Mouse (Mus musculus): Measurements from ENCODE around the gene Plekhg5.
"Not testable (repeated sequence)": the region's sequence is repeated elsewhere in the genome, so short reads cannot be mapped to it uniquely, and the experiment has no call there.

Plekhg5 gene

GRCm38 (mm10) chr4:152072121-152072601, at the start of gene Plekhg5:
Gene Plekhg5, plus strand, starts transcription at chr4:152072498.
- no peak for DNase-seq

- DNase-seq: peak; percentile 37
Measured at GRCm38 (mm10) chr4:152022506-152022905, 49.8 kb upstream of the Plekhg5 start.

GRCm38 (mm10) chr4:152024525-152024924, 47.8 kb upstream of the Plekhg5 start:
- DNase-seq: no peak

GRCm38 (mm10) chr4:152026751-152027508, 45.4 kb upstream of the Plekhg5 start:
- no peak for DNase-seq

GRCm38 (mm10) chr4:152027524-152027923, 44.8 kb upstream of the Plekhg5 start, which contains the start of gene Zbtb48:
Gene Zbtb48, minus strand, starts transcription at chr4:152027671.
- peak; percentile 98 for DNase-seq

- DNase-seq: no peak
Measured at GRCm38 (mm10) chr4:152028456-152028855, 43.8 kb upstream of the Plekhg5 start.

GRCm38 (mm10) chr4:152029087-152029486, 43.2 kb upstream of the Plekhg5 start:
- DNase-seq: no peak

- DNase-seq: no peak
Measured at GRCm38 (mm10) chr4:152029997-152030396, 42.3 kb upstream of the Plekhg5 start.

GRCm38 (mm10) chr4:152032922-152033321, 39.4 kb upstream of the Plekhg5 start:
- no peak for DNase-seq

GRCm38 (mm10) chr4:152036464-152036863, 35.8 kb upstream of the Plekhg5 start:
- DNase-seq: not testable (repeated sequence)

GRCm38 (mm10) chr4:152038225-152038984, 33.9 kb upstream of the Plekhg5 start, which contains the start of gene Tas1r1:
Gene Tas1r1, minus strand, starts transcription at chr4:152038568.
- DNase-seq: no peak

- peak; percentile 93 for DNase-seq
Measured at GRCm38 (mm10) chr4:152038985-152039830, 33.1 kb upstream of the Plekhg5 start, which contains the start of gene Nol9. Gene Nol9, plus strand, starts transcription at chr4:152039321.

- DNase-seq: no peak
Measured at GRCm38 (mm10) chr4:152039831-152040310, 32.4 kb upstream of the Plekhg5 start.

GRCm38 (mm10) chr4:152041924-152042641, 30.2 kb upstream of the Plekhg5 start:
- no peak for DNase-seq

- no peak for DNase-seq
Measured at GRCm38 (mm10) chr4:152043171-152043570, 29.1 kb upstream of the Plekhg5 start.

GRCm38 (mm10) chr4:152044609-152045008, 27.7 kb upstream of the Plekhg5 start:
- no peak for DNase-seq

GRCm38 (mm10) chr4:152062390-152063110, 9.7 kb upstream of the Plekhg5 start:
- peak; percentile 30 for DNase-seq

- no peak for DNase-seq
Measured at GRCm38 (mm10) chr4:152067280-152067679, 5.0 kb upstream of the Plekhg5 start.

- no peak for DNase-seq
Measured at GRCm38 (mm10) chr4:152068166-152068724, 4.1 kb upstream of the Plekhg5 start.

GRCm38 (mm10) chr4:152069245-152069644, 3.1 kb upstream of the Plekhg5 start:
- no peak for DNase-seq

Data from right cerebral cortex, adult 18-20 months (tissue).